Mouse (Mus musculus) kidney, adult 11 months (tissue): ENCODE measurements around the gene Cmtm1.
"Not testable (repeated sequence)": the region's sequence is repeated elsewhere in the genome, so short reads cannot be mapped to it uniquely, and the experiment has no call there.

Experiments
- DNase-seq: peaks from one replicate; pipeline ENCODE4 v3.0.0; 2022

The Cmtm1 gene

DNA sequence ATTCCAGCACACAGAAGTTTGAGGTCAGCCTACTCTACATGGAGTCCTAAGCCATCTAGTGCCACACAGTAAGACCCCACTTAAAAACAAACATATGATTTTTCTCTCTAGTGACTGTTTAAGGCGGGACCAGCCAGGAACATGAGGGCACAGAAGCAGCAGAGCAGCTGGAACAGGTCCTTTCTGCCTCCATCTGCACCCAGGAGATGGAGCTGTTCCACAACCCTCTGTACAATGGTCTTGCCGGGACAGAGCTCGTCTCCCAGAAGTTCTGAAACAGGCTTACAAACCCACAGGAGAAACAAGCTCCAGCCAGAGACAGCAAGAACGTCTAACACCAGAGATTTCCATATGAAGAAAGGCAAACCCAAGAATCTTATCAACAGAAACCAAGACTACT lies 3.4 kb upstream of the Cmtm1 start:
- no peak for DNase-seq

DNA sequence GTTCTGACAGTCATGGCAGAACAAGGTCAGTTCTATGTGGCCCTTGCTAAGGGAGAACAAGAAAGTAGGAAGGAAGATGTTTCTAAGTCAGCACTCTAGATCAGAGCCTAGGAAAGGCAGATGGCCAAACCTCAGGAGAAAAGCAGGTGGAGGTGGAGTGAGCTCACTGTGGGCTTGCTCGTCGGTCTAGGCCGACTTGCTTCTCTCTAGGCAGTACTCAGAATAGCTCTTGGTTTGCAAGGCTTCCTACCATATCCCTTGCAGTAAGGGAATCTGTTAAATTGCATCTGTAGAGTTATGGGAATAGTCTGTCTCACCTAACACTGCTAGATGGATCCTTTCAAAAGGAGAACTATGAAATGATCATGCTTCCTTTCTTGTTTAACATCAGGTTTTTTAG lies 2.1 kb upstream of the Cmtm1 start:
- not testable (repeated sequence) for DNase-seq

DNA sequence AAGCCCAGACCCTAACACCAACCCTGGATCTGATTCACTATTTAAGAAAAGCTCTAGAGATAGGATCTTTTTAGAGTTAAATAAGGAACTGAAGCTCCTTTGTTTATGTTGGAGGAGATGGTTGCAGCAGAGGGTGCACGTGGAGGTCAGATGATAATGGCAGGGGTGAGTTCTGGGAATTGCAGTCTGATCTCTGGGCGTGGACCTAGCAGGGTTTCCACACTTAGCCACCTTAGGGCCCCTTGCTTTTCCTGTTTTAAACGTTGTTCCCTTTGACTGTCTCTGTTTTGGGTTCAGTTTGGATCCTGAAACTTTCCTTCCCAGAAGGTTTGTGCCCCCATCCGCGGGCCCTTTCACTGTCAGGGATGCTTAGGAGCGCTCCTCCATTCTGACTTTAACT lies 1.6 kb downstream of the Cmtm1 start:
- not testable (repeated sequence) for DNase-seq

GRCm38 (mm10) chr8:104304962-104305361 lies 5.0 kb downstream of the Cmtm1 start:
- no peak for DNase-seq

DNA sequence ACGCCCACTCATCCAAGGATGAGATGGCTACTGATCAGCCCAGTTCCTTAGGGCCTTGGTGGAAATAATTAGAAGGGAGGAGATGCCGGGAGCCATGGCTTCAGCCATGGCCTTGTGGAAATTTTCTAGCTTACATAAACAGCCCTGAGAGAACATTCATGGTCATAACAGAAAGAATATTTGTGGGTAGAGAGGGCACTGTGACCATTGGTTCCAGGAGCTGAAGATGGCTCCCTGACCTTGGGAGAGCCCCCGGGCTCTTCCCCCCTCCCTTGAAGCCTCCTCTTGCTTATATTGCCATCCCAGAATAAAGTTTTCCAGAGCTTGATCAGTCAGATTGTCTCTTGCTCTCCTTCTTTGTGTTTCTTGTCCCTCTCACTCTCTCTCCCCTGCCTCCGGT lies 7.4 kb downstream of the Cmtm1 start:
- not testable (repeated sequence) for DNase-seq

GRCm38 (mm10) chr8:104301577-104301976 lies 8.4 kb downstream of the Cmtm1 start:
- not testable (repeated sequence) for DNase-seq

DNA sequence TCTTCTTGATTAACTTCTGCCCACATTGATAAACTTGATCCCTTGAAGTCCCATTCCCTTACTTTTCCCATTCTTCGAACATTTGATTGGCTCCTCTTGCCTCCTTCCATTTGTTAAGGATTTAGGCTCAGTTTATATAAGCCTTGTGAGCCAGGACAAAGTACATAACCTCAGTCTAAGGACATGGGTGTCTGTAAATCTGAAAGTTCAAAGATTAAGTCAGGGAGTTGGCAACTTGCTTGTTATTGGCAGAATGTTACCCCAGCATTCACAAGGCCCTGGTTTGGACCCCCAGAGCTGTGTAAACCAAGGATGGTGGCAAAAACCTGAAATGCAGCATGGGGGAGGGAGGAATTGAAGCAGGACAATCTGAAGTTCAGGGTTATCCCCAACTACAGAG lies 15.5 kb downstream of the Cmtm1 start:
- DNase-seq, result peak; percentile 18

DNA sequence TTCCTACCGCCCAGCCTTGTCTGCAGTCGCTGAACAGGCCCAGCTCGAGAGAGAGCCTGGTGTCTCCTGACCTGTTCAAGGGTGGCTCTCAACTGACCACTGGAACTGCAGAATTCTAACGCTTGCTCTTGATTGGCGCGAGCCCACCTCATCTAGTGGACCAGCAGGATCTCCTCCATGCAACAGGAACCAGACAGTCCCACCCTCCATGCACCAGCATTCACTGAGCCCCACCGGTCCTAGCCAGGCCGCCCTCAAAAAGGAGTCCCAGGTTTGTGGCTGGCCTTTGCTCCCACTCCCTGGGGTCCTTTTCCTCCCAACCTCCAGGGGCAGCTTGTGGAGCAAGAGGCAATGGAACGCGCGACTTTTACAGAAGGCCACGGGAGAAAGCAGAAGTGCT lies 16.9 kb downstream of the Cmtm1 start, which contains the start of gene Cmtm2a:
Gene Cmtm2a (minus strand): TSS at position 101 of the 400 bp plus-strand sequence.
- not testable (repeated sequence) for DNase-seq

- DNase-seq, result no peak
These were observed 41.0 kb downstream of the Cmtm1 start for GRCm38 (mm10) chr8:104268937-104269440.

DNA sequence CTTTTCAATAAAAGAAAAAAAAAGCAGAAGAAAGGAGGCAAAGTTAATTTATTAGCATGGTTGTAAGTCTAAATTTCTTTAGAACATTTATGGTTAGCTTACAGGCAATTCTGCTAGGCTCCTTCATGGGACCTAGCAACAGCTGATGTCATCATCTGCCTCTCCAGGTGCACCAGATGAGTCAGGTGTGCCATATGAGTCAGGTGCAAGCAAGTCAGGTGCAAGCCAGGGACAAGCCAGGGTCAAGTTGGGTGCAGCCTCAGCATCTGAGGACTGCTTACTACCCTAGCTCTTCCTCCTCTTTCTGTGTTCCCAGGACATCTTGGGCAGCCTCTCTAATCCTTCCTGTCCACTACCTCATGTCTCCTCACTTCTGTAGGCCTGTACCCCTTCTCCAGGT lies 41.6 kb downstream of the Cmtm1 start:
- DNase-seq, result no peak

GRCm38 (mm10) chr8:104264271-104264935 lies 45.5 kb downstream of the Cmtm1 start:
- not testable (repeated sequence) for DNase-seq

- DNase-seq, result not testable (repeated sequence)
These were observed 48.1 kb downstream of the Cmtm1 start for GRCm38 (mm10) chr8:104261802-104262201.

DNA sequence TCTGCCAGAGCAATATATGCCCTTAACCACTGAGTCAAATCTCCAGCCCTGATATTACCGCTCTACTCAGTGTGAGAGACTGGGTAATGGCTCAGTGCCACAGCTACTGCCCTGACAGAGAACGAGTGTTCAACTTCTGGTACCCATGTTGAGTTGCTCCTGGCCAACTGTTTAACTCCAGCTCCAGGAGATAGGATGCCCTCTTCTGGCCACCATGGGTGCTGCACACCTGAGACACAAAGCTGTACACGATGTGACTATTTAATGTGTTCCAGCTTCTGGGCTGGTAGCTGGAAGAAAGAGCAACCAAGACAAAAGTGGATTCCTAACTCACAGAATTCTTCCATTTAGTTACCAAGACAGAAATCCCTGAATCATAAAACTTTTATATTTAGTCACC lies 56.9 kb downstream of the Cmtm1 start:
- no peak for DNase-seq

GRCm38 (mm10) chr8:104251461-104251860 lies 58.5 kb downstream of the Cmtm1 start:
- DNase-seq, result no peak

DNA sequence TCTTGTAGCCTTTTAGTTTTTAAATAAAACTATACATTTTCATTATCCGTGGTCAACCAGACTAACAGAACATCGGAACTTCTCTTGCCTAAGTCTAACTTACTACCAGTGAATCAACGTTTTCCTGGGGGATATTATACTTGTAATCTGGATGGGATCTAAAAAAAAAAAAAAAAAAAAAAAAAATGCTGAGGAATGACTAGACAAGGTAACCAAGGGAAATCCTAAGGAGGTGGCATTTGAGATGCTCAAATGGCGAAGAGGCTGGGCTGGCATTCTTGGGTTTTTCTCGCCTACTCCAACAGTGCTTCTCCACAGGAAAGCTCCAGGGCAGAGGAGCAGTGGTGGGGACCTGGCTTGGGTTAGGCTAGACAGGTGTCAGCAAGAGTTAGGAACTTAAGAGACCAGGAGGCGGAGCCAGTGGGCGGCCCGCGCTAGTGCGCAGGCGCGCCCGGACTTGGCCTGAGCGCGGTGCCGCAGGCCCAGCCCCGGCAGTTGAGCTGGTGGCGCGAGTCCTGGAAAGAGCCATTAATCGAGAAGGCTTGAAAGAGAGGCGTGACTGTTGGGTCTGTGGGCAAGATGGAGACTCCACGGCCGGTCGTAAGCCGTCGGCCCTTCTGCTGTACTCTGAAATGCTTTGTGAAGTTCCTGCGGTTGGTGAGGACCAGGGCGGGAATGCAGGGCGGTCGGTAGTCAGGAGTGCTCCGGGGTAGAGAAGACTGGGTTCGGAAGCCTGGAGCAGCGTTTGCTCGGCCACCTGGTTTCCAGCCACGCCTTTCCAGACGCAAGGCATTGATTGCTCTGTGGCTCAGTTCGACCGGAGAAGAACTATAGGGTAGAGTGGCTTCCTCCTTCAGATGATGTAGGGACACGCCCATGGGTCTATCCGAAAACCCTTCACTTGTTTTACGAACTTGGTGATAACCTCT lies 59.2 kb downstream of the Cmtm1 start, which contains the start of gene Cklf:
Gene Cklf (plus strand): TSS at position 423 of the 929 bp plus-strand sequence.
- peak; percentile 89 for DNase-seq

- DNase-seq, result no peak
These were observed 60.4 kb downstream of the Cmtm1 start for GRCm38 (mm10) chr8:104249442-104249996.

GRCm38 (mm10) chr8:104248276-104248675 lies 61.7 kb downstream of the Cmtm1 start, which contains the start of gene Tk2:
TSS of gene Tk2 (minus strand) at chr8:104248558.
- DNase-seq, result peak; percentile 64

DNA sequence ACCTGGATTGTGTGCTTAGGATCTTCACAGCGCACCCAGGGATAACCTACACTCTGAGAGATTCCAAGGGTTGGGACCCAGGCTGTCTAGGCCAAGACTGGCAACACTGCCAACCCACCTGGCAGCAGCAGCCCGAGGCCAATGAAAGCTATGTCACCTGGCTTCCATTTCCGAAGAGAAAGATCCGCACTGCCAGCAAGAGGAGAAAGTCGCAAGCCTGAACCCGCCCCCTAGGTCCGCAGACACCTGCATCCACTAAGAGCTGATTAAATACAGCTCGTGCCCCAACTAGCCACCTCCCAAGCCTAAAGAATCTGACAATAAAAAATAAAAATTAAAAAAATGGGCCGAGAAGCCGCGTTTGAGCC lies 62.1 kb downstream of the Cmtm1 start:
- peak; percentile 31 for DNase-seq

DNA sequence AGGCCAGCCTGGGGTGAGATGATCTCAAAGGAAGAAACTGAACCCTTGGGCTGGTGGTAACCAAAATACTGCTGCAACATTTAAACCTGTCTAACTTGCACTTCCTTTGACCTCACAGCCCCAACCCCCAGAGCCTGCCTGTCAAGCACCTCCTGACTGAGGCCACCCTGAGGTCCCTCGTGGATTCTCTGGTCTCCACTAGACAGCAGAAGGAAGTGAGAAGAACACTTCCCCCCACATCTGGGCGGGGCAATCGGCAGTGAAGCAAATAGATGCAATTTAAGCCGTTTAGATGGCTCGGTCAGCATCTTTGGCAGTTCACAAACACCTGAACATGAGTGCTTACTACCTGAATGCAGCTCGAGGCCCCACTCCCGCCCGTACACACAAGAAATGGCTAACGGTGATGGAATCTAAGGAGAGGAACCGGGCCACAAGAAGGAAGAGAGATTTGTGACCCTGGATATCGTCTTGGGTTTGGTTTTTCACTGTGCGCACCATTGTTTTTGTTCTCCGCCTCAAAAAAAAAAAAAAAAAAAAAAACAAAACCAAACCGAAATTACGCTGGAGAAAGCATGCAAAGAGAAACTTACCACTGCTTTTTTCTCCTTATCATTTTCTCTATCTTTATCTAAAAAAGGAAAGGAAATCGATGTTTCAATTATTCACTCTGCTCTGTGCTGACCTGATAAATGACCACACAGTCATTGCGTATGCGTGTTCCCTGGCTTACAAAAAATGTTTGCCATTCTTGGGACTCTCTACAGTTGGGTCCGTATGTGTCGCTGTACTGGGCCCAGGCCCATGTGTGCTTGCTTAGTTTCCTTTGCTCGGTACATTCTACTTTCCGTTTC lies 62.7 kb downstream of the Cmtm1 start:
- DNase-seq, result peak; percentile 30

GRCm38 (mm10) chr8:104246621-104247020 lies 63.3 kb downstream of the Cmtm1 start:
- DNase-seq, result no peak
